26 mouse cellular contexts compared by ENCODE assay signal in genomic region chr9:81637486-81637885, GRCm38 (mm10). TPM values are rescaled to one million over a fixed set of nuclear protein-coding genes. Genes with fewer than 3 reads are reported as not detected.
DNase-seq lines count a peak whose midpoint lies in the region; TF ChIP-seq lines count a peak whose summit lies in the region.
"Had no signal": no experiment of that assay in that cellular context is flagged by ENCODE, and none has a peak within 500 bp of the region (broad histone marks: within the 10 kb centered on the region; RNA-seq: fewer than 3 reads in every experiment).

No protein-coding gene starts in this region.

- in situ Hi-C loops in ES-E14 (cut with MboI; ENCODE audit: low sequenced_read_pairs in 2 of 2, unreplicated experiment in 2 of 2), result no loop called here

- H3K9me3 ChIP-seq in ES-E14 (ENCODE audit: control insufficient read depth, insufficient read depth, low read depth, low read length), result no peaks in the 10 kb centered on the region
- no peaks in the 10 kb centered on the region for H3K9me3 ChIP-seq in midbrain, embryonic 10.5 days (replicated peaks)

- no peaks in the 10 kb centered on the region; a peak in 1 of 4 replicates for H3K4me1 ChIP-seq in ES-E14 (ENCODE audit: control insufficient read depth in 2 of 2, insufficient read depth in 2 of 2, low read length in 2 of 2, poor library complexity in 1 of 2)
- H3K4me1 ChIP-seq in midbrain, embryonic 10.5 days, result peaks cover 17% of the 10 kb centered on the region

- intact Hi-C loops in left cerebral cortex, postnatal 36 days (cut with DNase I), result loop anchor here (10.0 kb wide), 3 partner anchors 227 to 1177 kb away; partner anchors contain the start of gene Mei4

- H3K36me3 ChIP-seq in ES-E14 (ENCODE audit: control insufficient read depth, insufficient read depth, low read length, poor library complexity, severe bottlenecking), result no peaks in the 10 kb centered on the region
- H3K36me3 ChIP-seq in midbrain, embryonic 10.5 days, result no peaks in the 10 kb centered on the region
- H3K36me3 ChIP-seq: G1E had no signal

- peaks cover 36% of the 10 kb centered on the region for H3K27me3 ChIP-seq in midbrain, embryonic 10.5 days (ENCODE audit: low read depth, poor library complexity, severe bottlenecking)
- H3K27me3 ChIP-seq: CH12.LX had no signal

- peak; percentile 38 for DNase-seq in ES-CJ7 (ENCODE audit: low read depth, low spot score)
- DNase-seq in ES-E14 (ENCODE audit: low read depth, low spot score), result peak; percentile 12
- DNase-seq in R1 (ENCODE audit: low read depth, low spot score), result peak; percentile 71
- peak; percentile 46 for DNase-seq in ZHBTc4 (ENCODE audit: low read depth, low spot score)
- no peak for DNase-seq in midbrain, embryonic 10.5 days (ENCODE audit: low spot score)
- no peak for DNase-seq in neural tube, embryonic 10.5 days (ENCODE audit: extremely low spot score, low spot score)
- DNase-seq in left cerebral cortex, postnatal 36 days (ENCODE audit: low spot score in 2 of 2), result no peak
- no peak for DNase-seq in heart, adult 18-20 months
- DNase-seq: adrenal gland, adult 2 months; adrenal gland, adult 8-10 months; adrenal gland, postnatal 10 days; adrenal gland, postnatal 14 days; adrenal gland, postnatal 25 days; adrenal gland, postnatal 36 days; B cell, adult 2 months; cerebellum, adult 11 months; cerebellum, adult 11-12 months; cerebellum, adult 18-20 months; cerebellum, adult 2 months; cerebellum, adult 8-10 months; cerebellum, adult 9-10 months had no signal

- no peak overlapping the region for H3K9ac ChIP-seq in ES-E14 (ENCODE audit: insufficient read depth, low read depth, low read length, poor library complexity, severe bottlenecking)

- WGBS in midbrain, embryonic 10.5 days, result 92% methylated on average over 1 of the region's 1 CpGs

- H3K27ac ChIP-seq in ES-E14 (ENCODE audit: insufficient read depth, low read depth, low read length, poor library complexity, severe bottlenecking), result no peak overlapping the region
- no peak overlapping the region for H3K27ac ChIP-seq in midbrain, embryonic 10.5 days (replicated peaks)

- no peak overlapping the region for H3K4me3 ChIP-seq in ES-E14 (ENCODE audit: insufficient read depth in 1 of 2, low read depth in 1 of 2, low read length in 2 of 2, poor library complexity in 1 of 2, severe bottlenecking in 1 of 2)
- H3K4me3 ChIP-seq in midbrain, embryonic 10.5 days, result no peak overlapping the region

TF ChIP-seq in ES-E14, 5 proteins besides CTCF, POLR2A, EP300 and RAD21:
- TF ChIP-seq MAFK (IDR thresholded peaks at IDR 0.05; ENCODE audit: insufficient read depth, low read depth, low read length) (peak; percentile 79), ZC3H11A (IDR thresholded peaks at IDR 0.05; ENCODE audit: borderline replicate concordance, low read depth, low read length) (no peak)

RNA-seq across cellular contexts. Expression of gene Htr1b, which starts 3.9 kb away (rescaled TPM):
- 0.79 and 1.5 TPM in 2 replicates for total RNA-seq in ES-E14 (2012; rRNA removed)
- polyA plus RNA-seq in midbrain, embryonic 10.5 days (2016; fragmentation: Nextera tagmentation; extraction: Ambion mirVana), result 0.48 and 0.62 TPM in 2 replicates
- total RNA-seq in left cerebral cortex, postnatal 36 days (2021), result 10 to 100 TPM in 1 of 2 experiments, 1 to 10 TPM in 1; 8.0 to 11.1 TPM
- total RNA-seq in heart, adult 18-20 months (2021), result under 1 TPM; 0.25 to 0.64 TPM
- total RNA-seq: CH12.LX, MEL had no signal
- polyA plus RNA-seq: activated CD4-positive, CD25-positive, alpha-beta regulatory T cell, adult 4 months; CD4-positive, CD25-positive, alpha-beta regulatory T cell, adult 4 months; G1E had no signal

Comparison
In these comparisons a context has a peak if more than half of its experiments do, and no peak if none do; other contexts are left out.
1. DNase-seq: peak in ES-CJ7 (single experiment), ES-E14 (single experiment), R1 (single experiment) and ZHBTc4 (single experiment); none in midbrain, embryonic 10.5 days (single experiment), neural tube, embryonic 10.5 days (single experiment), left cerebral cortex, postnatal 36 days (0 of 2) and heart, adult 18-20 months (0 of 2).